Mouse (Mus musculus): ENCODE measurements at regions not wholly inside any gene's neighbourhood (a gene's known extent, or its start where the extent isn't known, plus 50 kb on each side); places are given as distances from the start of the nearest gene placed in this dataset.
"Not testable (repeated sequence)": the region's sequence is repeated elsewhere in the genome, so short reads cannot be mapped to it uniquely, and the experiment has no call there.

GRCm38 (mm10) chr1:177501288-177501687 is 59.1 kb downstream of the Zbtb18 start:
- no peaks in the 10 kb centered on the region for H3K4me1 ChIP-seq (replicated peaks)
- no peaks in the 10 kb centered on the region for H3K27me3 ChIP-seq
- no peak overlapping the region for H3K9ac ChIP-seq
- H3K4me3 ChIP-seq = no peak overlapping the region
- no peaks in the 10 kb centered on the region for H3K9me3 ChIP-seq
- H3K4me2 ChIP-seq = no peak overlapping the region
- no peak overlapping the region for H3K27ac ChIP-seq
- WGBS = 65% methylated on average over 7 of the region's 7 CpGs
- ATAC-seq (ENCODE audit: low FRiP score) = no peak
- H3K36me3 ChIP-seq = no peaks in the 10 kb centered on the region

DNA sequence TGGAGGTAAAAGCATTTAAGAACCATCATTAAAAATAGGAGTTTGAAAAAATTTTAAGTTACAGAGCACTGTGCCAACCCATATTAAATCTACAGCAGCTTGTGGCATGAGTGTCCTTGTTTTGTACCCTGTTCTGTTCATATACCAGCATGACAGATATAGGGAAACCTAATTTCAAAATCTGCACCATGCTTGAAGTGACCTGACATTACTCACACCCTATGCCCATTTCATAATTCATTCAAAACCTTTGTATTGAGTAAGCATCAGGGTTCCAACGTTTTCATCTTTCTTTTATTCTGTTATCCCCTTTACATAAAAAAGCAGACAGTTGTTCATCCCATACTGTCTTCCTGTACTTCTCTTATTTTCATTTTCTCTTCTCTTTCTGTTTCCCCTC is 61.8 kb downstream of the Zbtb18 start:
- Histone ChIP-seq H3K4me1 (replicated peaks) (no peaks in the 10 kb centered on the region), H3K9ac (no peak overlapping the region), H3K27ac (no peak overlapping the region), H3K36me3 (no peaks in the 10 kb centered on the region), H3K27me3 (no peaks in the 10 kb centered on the region), H3K4me3 (no peak overlapping the region), H3K9me3 (no peaks in the 10 kb centered on the region), H3K4me2 (no peak overlapping the region)
- no peak for ATAC-seq (ENCODE audit: low FRiP score)
- 85% methylated on average over 1 of the region's 1 CpGs for WGBS

GRCm38 (mm10) chr1:177504743-177505142 is 62.6 kb downstream of the Zbtb18 start:
- Histone ChIP-seq H3K4me2 (no peak overlapping the region), H3K36me3 (no peaks in the 10 kb centered on the region), H3K27me3 (no peaks in the 10 kb centered on the region), H3K9me3 (no peaks in the 10 kb centered on the region), H3K27ac (no peak overlapping the region), H3K9ac (no peak overlapping the region), H3K4me3 (no peak overlapping the region), H3K4me1 (replicated peaks) (no peaks in the 10 kb centered on the region)
- 97% methylated on average over 2 of the region's 2 CpGs for WGBS
- ATAC-seq (ENCODE audit: low FRiP score) = no peak

DNA sequence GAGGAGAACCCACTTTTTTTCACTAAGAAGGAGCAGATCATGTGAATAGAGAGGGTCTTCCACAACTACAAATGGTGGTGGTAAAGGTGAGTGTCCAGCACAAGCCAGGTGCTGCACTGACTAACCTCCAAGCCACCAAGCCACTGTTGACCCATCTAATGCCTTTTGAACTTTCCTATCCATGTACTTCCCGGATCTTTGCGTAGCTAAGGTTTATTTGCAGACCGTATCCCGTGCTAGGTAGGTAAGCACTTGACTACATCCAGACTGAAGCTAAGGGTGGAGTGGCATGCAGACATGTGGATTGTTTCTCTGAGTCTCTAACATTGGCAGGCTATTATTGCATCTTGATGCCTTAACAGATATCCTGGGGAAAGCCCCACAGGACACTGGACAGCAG is 65.2 kb downstream of the Zbtb18 start:
- not testable (repeated sequence) for H3K36me3 ChIP-seq; H3K4me2 ChIP-seq; H3K27me3 ChIP-seq; H3K4me3 ChIP-seq; H3K4me1 ChIP-seq (replicated peaks); H3K9me3 ChIP-seq; ATAC-seq (ENCODE audit: low FRiP score); H3K27ac ChIP-seq; H3K9ac ChIP-seq
- 93% methylated on average over 4 of the region's 4 CpGs for WGBS

DNA sequence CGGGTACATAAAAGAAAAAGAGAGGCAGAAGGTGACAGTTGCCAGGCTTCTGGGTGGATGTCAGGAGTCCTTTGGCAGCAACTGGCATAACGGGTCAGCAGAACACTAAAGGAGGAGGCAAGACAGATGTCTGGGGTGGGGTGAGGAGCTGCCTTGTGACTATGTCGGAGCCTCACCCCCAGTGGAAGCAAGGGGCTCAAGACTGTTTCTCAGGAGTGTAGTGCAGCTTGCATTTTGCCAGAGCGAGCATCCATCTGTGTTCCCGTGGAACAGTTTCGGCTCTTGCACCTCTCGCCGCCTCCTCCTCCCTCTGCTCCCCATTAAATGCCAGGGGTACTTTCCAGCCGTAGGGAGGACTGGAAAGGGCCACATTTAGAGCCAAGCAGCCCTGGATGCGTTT is 67.6 kb downstream of the Zbtb18 start:
- no peak overlapping the region for H3K27ac ChIP-seq
- 81% methylated on average over 10 of the region's 10 CpGs for WGBS
- H3K4me2 ChIP-seq = no peak overlapping the region
- H3K27me3 ChIP-seq = 0 out of 2 replicates have a peak, but pooled peaks cover 4% of the 10 kb centered on the region
- no peak for ATAC-seq (ENCODE audit: low FRiP score)
- no peaks in the 10 kb centered on the region for H3K4me1 ChIP-seq (replicated peaks)
- no peak overlapping the region for H3K9ac ChIP-seq
- no peak overlapping the region for H3K4me3 ChIP-seq
- H3K9me3 ChIP-seq = no peaks in the 10 kb centered on the region
- H3K36me3 ChIP-seq = no peaks in the 10 kb centered on the region

DNA sequence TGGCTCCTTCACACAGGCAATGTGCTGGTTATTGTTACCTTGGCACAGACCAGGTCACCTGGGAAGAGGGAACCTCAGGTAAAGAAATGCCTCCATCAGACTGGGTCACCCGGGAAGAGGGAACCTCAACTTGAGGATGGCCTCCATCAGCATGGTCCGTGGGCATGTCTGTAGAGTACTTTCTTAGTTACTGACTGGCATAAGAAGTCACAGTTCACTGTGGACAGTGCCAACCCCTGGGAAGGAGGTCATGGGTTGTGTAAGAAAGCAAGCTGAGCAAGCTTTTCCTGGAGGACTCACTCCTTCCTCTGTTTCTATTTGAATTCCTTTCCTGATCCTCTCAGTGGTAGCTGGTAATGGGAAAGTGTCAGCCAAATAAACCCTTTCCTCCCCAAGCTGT is 70.0 kb downstream of the Zbtb18 start:
- Histone ChIP-seq H3K27me3 (0 out of 2 replicates have a peak, but pooled peaks cover 5% of the 10 kb centered on the region), H3K4me1 (replicated peaks) (no peaks in the 10 kb centered on the region), H3K27ac (no peak overlapping the region), H3K36me3 (no peaks in the 10 kb centered on the region), H3K4me3 (no peak overlapping the region), H3K9me3 (no peaks in the 10 kb centered on the region), H3K9ac (no peak overlapping the region), H3K4me2 (no peak overlapping the region)
- 93% methylated on average over 2 of the region's 2 CpGs for WGBS
- no peak for ATAC-seq (ENCODE audit: low FRiP score)

DNA sequence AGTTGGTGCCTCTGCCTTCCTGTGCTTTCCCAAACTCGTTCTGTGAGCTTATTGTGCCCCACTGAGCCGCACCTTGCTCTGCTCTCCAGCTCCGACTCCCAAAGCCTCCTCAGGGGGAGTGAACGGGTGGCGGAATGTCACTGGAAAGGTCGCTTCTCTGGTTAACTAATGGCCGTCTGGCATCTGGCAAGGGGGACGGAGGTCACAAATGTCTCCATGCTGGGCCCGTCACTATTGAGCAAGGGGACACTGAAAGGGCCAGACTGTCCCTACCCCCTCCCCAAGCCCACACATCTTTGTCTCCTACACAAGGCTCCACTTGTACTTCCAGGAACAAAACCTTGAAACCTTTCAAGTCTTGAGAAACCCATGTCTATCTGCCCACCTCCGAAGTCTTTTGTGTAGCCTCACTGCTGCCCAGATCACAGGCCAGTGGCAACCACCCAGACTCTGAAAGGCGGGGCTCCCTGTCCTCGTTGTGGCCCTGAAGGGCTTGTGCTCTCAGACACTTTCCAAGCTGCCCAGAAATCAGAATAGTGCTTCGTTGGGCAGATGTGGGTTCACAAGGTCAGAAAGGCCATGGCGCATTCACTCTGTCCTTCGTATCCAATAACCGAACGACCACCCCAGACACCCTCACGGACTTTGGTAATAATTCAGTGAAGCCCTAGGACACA is 75.9 kb downstream of the Zbtb18 start:
- Histone ChIP-seq H3K9me3 (no peaks in the 10 kb centered on the region), H3K9ac (no peak overlapping the region), H3K36me3 (no peaks in the 10 kb centered on the region), H3K27ac (no peak overlapping the region), H3K4me3 (no peak overlapping the region), H3K4me2 (0 out of 2 replicates have a peak overlapping the region, but pooled peaks have one; percentile 6), H3K27me3 (0 out of 2 replicates have a peak, but pooled peaks cover 10% of the 10 kb centered on the region), H3K4me1 (replicated peaks) (peaks cover 22% of the 10 kb centered on the region)
- WGBS = 6% methylated on average over 18 of the region's 18 CpGs
- no peak for ATAC-seq (ENCODE audit: low FRiP score)

DNA sequence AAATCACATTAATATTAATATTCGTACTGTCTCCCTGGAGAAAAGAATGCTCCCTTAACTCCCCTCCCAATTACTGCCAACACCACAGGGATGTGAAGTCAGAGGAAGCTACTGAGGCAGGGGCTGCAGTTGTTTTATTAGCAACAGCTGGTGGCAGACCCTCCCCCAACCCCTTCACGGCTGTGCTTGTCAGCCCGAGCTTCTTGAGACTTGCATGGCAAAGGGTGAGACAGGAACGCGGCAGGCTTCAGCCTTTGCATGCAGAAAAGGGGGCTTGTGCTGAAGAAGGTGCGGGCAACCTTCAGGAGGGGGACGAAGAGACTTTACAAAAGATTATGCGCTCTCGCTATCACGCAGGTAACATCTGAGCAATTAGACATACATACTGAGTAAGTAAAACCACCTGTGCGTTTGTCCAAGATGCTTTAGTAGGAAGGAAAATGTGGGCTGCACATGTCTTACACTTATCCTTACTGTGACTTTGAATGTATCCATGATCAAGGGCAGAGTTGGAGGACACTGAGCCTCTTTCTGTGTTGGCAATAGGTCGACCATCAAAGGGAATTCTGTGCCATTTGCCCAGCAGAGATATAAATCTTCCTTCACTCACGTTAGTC is 76.9 kb downstream of the Zbtb18 start:
- no peak overlapping the region for H3K9ac ChIP-seq
- peak overlapping the region; percentile 37 for H3K4me2 ChIP-seq
- no peaks in the 10 kb centered on the region for H3K36me3 ChIP-seq
- 0 out of 2 replicates have a peak, but pooled peaks cover 10% of the 10 kb centered on the region for H3K27me3 ChIP-seq
- peaks cover 22% of the 10 kb centered on the region for H3K4me1 ChIP-seq (replicated peaks)
- 27% methylated on average over 13 of the region's 13 CpGs for WGBS
- H3K27ac ChIP-seq = no peak overlapping the region
- no peak for ATAC-seq (ENCODE audit: low FRiP score)
- H3K9me3 ChIP-seq = no peaks in the 10 kb centered on the region
- no peak overlapping the region for H3K4me3 ChIP-seq

DNA sequence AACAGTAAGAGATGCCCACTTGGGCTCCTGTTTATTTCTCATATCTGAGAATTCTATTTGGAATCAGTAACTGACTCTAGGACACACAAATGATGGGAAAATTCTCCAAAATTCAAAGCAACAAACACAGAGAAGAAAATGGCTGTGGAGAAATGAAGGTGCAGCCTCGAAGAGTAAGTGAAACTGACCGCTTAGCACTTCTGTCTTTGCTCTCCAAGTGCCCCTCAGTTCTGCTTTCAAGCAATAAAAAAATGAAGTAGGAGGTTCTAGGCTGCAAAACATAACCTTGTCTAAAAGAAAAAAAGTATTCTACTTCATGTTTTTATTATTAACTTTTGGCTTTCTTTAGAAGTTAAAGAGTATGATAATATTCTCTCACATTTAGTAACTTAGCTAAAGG is 79.0 kb downstream of the Zbtb18 start:
- H3K9ac ChIP-seq = no peak overlapping the region
- no peaks in the 10 kb centered on the region for H3K9me3 ChIP-seq
- no peak overlapping the region for H3K4me3 ChIP-seq
- H3K36me3 ChIP-seq = no peaks in the 10 kb centered on the region
- 95% methylated on average over 2 of the region's 2 CpGs for WGBS
- H3K27me3 ChIP-seq = 0 out of 2 replicates have a peak, but pooled peaks cover 6% of the 10 kb centered on the region
- no peak for ATAC-seq (ENCODE audit: low FRiP score)
- peaks cover 22% of the 10 kb centered on the region for H3K4me1 ChIP-seq (replicated peaks)
- H3K4me2 ChIP-seq = no peak overlapping the region
- no peak overlapping the region for H3K27ac ChIP-seq

- no peak for ATAC-seq (ENCODE audit: low FRiP score)
- Histone ChIP-seq H3K4me3 (no peak overlapping the region), H3K9me3 (no peaks in the 10 kb centered on the region), H3K27me3 (no peaks in the 10 kb centered on the region), H3K4me1 (replicated peaks) (no peaks in the 10 kb centered on the region), H3K36me3 (no peaks in the 10 kb centered on the region), H3K27ac (no peak overlapping the region), H3K4me2 (no peak overlapping the region), H3K9ac (no peak overlapping the region)
- WGBS = 83% methylated on average over 6 of the region's 6 CpGs
These were observed 83.0 kb downstream of the Zbtb18 start for GRCm38 (mm10) chr1:177525141-177525540.

GRCm38 (mm10) chr1:177531791-177532190 is 89.6 kb downstream of the Zbtb18 start:
- H3K9ac ChIP-seq = no peak overlapping the region
- ATAC-seq (ENCODE audit: low FRiP score) = no peak
- H3K4me2 ChIP-seq = no peak overlapping the region
- H3K27me3 ChIP-seq = no peaks in the 10 kb centered on the region
- no peaks in the 10 kb centered on the region for H3K36me3 ChIP-seq
- WGBS = 78% methylated on average over 2 of the region's 2 CpGs
- H3K4me1 ChIP-seq (replicated peaks) = no peaks in the 10 kb centered on the region
- H3K4me3 ChIP-seq = no peak overlapping the region
- no peak overlapping the region for H3K27ac ChIP-seq
- no peaks in the 10 kb centered on the region for H3K9me3 ChIP-seq

- Histone ChIP-seq H3K9me3 (no peaks in the 10 kb centered on the region), H3K36me3 (no peaks in the 10 kb centered on the region), H3K27me3 (no peaks in the 10 kb centered on the region), H3K9ac (no peak overlapping the region), H3K4me3 (no peak overlapping the region), H3K4me2 (no peak overlapping the region), H3K4me1 (replicated peaks) (no peaks in the 10 kb centered on the region), H3K27ac (no peak overlapping the region)
- 91% methylated on average over 2 of the region's 2 CpGs for WGBS
- no peak for ATAC-seq (ENCODE audit: low FRiP score)
These were observed 90.5 kb downstream of the Zbtb18 start for GRCm38 (mm10) chr1:177532656-177533055.

DNA sequence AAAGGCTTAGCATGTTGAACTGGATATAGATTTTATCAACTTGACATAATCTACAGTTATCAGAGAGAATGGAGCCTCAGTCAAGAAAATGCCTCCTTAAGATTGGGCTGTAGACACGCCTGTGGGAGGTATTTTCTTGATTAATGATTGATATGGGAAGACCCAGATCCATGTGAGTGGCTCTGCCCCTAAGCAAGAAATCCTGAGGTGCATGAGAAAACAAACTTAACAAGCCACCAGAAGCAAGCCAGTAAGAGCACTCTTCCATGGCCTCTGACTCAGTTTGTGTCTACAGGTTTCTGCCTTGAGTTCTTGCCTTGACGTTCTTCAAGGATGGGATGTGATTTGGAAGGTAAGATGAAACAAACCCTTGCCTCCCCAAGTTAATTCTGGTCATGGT is 91.2 kb downstream of the Zbtb18 start:
- H3K27me3 ChIP-seq = no peaks in the 10 kb centered on the region
- no peak overlapping the region for H3K27ac ChIP-seq
- H3K4me1 ChIP-seq (replicated peaks) = no peaks in the 10 kb centered on the region
- H3K36me3 ChIP-seq = no peaks in the 10 kb centered on the region
- no peak for ATAC-seq (ENCODE audit: low FRiP score)
- H3K4me2 ChIP-seq = no peak overlapping the region
- 80% methylated on average over 2 of the region's 2 CpGs for WGBS
- H3K9me3 ChIP-seq = no peaks in the 10 kb centered on the region
- no peak overlapping the region for H3K4me3 ChIP-seq
- H3K9ac ChIP-seq = no peak overlapping the region
